Mouse (Mus musculus): ENCODE results near the gene Cygb. TPM values are rescaled to one million over a fixed set of nuclear protein-coding genes. Genes with fewer than 3 reads are reported as not detected.

Cygb gene
- polyA plus RNA-seq, 1 experiment from 2014 or later: 2.1 TPM

GRCm38 (mm10) chr11:116652330-116653098 lies 1.6 kb downstream of the Cygb start:
- Histone ChIP-seq H3K9ac (ENCODE audit: low read length) (no peak overlapping the region), H3K36me3 (ENCODE audit: control insufficient read depth, insufficient read depth, low read length) (no peaks in the 10 kb centered on the region), H3K9me3 (ENCODE audit: control insufficient read depth, low read length) (no peaks in the 10 kb centered on the region), H3K27ac (ENCODE audit: low read depth, low read length) (no peak overlapping the region), H3K4me3 (ENCODE audit: low read depth, low read length) (no peak overlapping the region), H3K4me1 (ENCODE audit: control insufficient read depth, insufficient read depth, low read length) (peaks cover 21% of the 10 kb centered on the region), H3K4me2 (no peak overlapping the region), H3K27me3 (ENCODE audit: control insufficient read depth, insufficient read depth, low read length) (peaks cover 39% of the 10 kb centered on the region)
- no peak for DNase-seq (ENCODE audit: low spot score, missing footprints)
- ATAC-seq (ENCODE audit: low FRiP score): no peak
- WGBS: 58% methylated on average over 25 of the region's 25 CpGs

- no peak for DNase-seq (ENCODE audit: low spot score, missing footprints)
- H3K9me3 ChIP-seq (ENCODE audit: control insufficient read depth, low read length): no peaks in the 10 kb centered on the region
- no peaks in the 10 kb centered on the region for H3K36me3 ChIP-seq (ENCODE audit: control insufficient read depth, insufficient read depth, low read length)
- no peak for ATAC-seq (ENCODE audit: low FRiP score)
- no peak overlapping the region for H3K27ac ChIP-seq (ENCODE audit: low read depth, low read length)
- H3K4me2 ChIP-seq: no peak overlapping the region
- WGBS: 87% methylated on average over 8 of the region's 8 CpGs
- H3K9ac ChIP-seq (ENCODE audit: low read length): no peak overlapping the region
- H3K27me3 ChIP-seq (ENCODE audit: control insufficient read depth, insufficient read depth, low read length): peaks cover 39% of the 10 kb centered on the region
- peaks cover 14% of the 10 kb centered on the region for H3K4me1 ChIP-seq (ENCODE audit: control insufficient read depth, insufficient read depth, low read length)
- no peak overlapping the region for H3K4me3 ChIP-seq (ENCODE audit: low read depth, low read length)
These were observed 2.8 kb downstream of the Cygb start for GRCm38 (mm10) chr11:116651339-116651738.

- WGBS: 84% methylated on average over 8 of the region's 8 CpGs
- no peaks in the 10 kb centered on the region for H3K9me3 ChIP-seq (ENCODE audit: control insufficient read depth, low read length)
- DNase-seq (ENCODE audit: low spot score, missing footprints) (no peak), ATAC-seq (ENCODE audit: low FRiP score) (no peak)
- peaks cover 39% of the 10 kb centered on the region for H3K27me3 ChIP-seq (ENCODE audit: control insufficient read depth, insufficient read depth, low read length)
- no peak overlapping the region for H3K4me2 ChIP-seq
- no peak overlapping the region for H3K4me3 ChIP-seq (ENCODE audit: low read depth, low read length)
- no peaks in the 10 kb centered on the region for H3K36me3 ChIP-seq (ENCODE audit: control insufficient read depth, insufficient read depth, low read length)
- H3K27ac ChIP-seq (ENCODE audit: low read depth, low read length): no peak overlapping the region
- peaks cover 14% of the 10 kb centered on the region for H3K4me1 ChIP-seq (ENCODE audit: control insufficient read depth, insufficient read depth, low read length)
- H3K9ac ChIP-seq (ENCODE audit: low read length): no peak overlapping the region
These were observed 3.3 kb downstream of the Cygb start for GRCm38 (mm10) chr11:116650811-116651210.

- no peaks in the 10 kb centered on the region for H3K9me3 ChIP-seq (ENCODE audit: control insufficient read depth, low read length)
- no peak overlapping the region for H3K9ac ChIP-seq (ENCODE audit: low read length)
- no peak overlapping the region for H3K4me2 ChIP-seq
- WGBS: 91% methylated on average over 13 of the region's 13 CpGs
- peaks cover 37% of the 10 kb centered on the region for H3K27me3 ChIP-seq (ENCODE audit: control insufficient read depth, insufficient read depth, low read length)
- peaks cover 14% of the 10 kb centered on the region for H3K4me1 ChIP-seq (ENCODE audit: control insufficient read depth, insufficient read depth, low read length)
- ATAC-seq (ENCODE audit: low FRiP score) (no peak), DNase-seq (ENCODE audit: low spot score, missing footprints) (no peak)
- no peak overlapping the region for H3K27ac ChIP-seq (ENCODE audit: low read depth, low read length)
- H3K36me3 ChIP-seq (ENCODE audit: control insufficient read depth, insufficient read depth, low read length): no peaks in the 10 kb centered on the region
- no peak overlapping the region for H3K4me3 ChIP-seq (ENCODE audit: low read depth, low read length)
These were observed 4.3 kb downstream of the Cygb start for GRCm38 (mm10) chr11:116649711-116650337.

- peaks cover 13% of the 10 kb centered on the region for H3K4me1 ChIP-seq (ENCODE audit: control insufficient read depth, insufficient read depth, low read length)
These were observed 5.1 kb downstream of the Cygb start for GRCm38 (mm10) chr11:116648976-116649375.

GRCm38 (mm10) chr11:116648213-116648921 lies 5.7 kb downstream of the Cygb start:
- 57% methylated on average over 18 of the region's 18 CpGs for WGBS
- Histone ChIP-seq H3K27me3 (ENCODE audit: control insufficient read depth, insufficient read depth, low read length) (peaks cover 23% of the 10 kb centered on the region), H3K4me2 (no peak overlapping the region), H3K9ac (ENCODE audit: low read length) (no peak overlapping the region), H3K4me1 (ENCODE audit: control insufficient read depth, insufficient read depth, low read length) (peaks cover 14% of the 10 kb centered on the region), H3K36me3 (ENCODE audit: control insufficient read depth, insufficient read depth, low read length) (no peaks in the 10 kb centered on the region), H3K27ac (ENCODE audit: low read depth, low read length) (no peak overlapping the region), H3K4me3 (ENCODE audit: low read depth, low read length) (no peak overlapping the region), H3K9me3 (ENCODE audit: control insufficient read depth, low read length) (no peaks in the 10 kb centered on the region)
- no peak for ATAC-seq (ENCODE audit: low FRiP score)
- DNase-seq (ENCODE audit: low spot score, missing footprints): no peak

More at GRCm38 (mm10) chr11:116648976-116649375, 5.1 kb downstream of the Cygb start:
- H3K4me2 ChIP-seq: no peak overlapping the region
- H3K9ac ChIP-seq (ENCODE audit: low read length): no peak overlapping the region
- DNase-seq (ENCODE audit: low spot score, missing footprints) (no peak), ATAC-seq (ENCODE audit: low FRiP score) (no peak)
- no peak overlapping the region for H3K27ac ChIP-seq (ENCODE audit: low read depth, low read length)
- no peaks in the 10 kb centered on the region for H3K36me3 ChIP-seq (ENCODE audit: control insufficient read depth, insufficient read depth, low read length)
- no peak overlapping the region for H3K4me3 ChIP-seq (ENCODE audit: low read depth, low read length)
- H3K27me3 ChIP-seq (ENCODE audit: control insufficient read depth, insufficient read depth, low read length): peaks cover 29% of the 10 kb centered on the region
- 75% methylated on average over 10 of the region's 10 CpGs for WGBS
- no peaks in the 10 kb centered on the region for H3K9me3 ChIP-seq (ENCODE audit: control insufficient read depth, low read length)

- Histone ChIP-seq H3K9ac (ENCODE audit: low read length) (no peak overlapping the region), H3K36me3 (ENCODE audit: control insufficient read depth, insufficient read depth, low read length) (no peaks in the 10 kb centered on the region), H3K27ac (ENCODE audit: low read depth, low read length) (no peak overlapping the region), H3K27me3 (ENCODE audit: control insufficient read depth, insufficient read depth, low read length) (peaks cover 15% of the 10 kb centered on the region), H3K4me3 (ENCODE audit: low read depth, low read length) (no peak overlapping the region), H3K9me3 (ENCODE audit: control insufficient read depth, low read length) (no peaks in the 10 kb centered on the region), H3K4me1 (ENCODE audit: control insufficient read depth, insufficient read depth, low read length) (peaks cover 11% of the 10 kb centered on the region), H3K4me2 (no peak overlapping the region)
- 58% methylated on average over 11 of the region's 11 CpGs for WGBS
- ATAC-seq (ENCODE audit: low FRiP score) (no peak), DNase-seq (ENCODE audit: low spot score, missing footprints) (no peak)
These were observed 6.6 kb downstream of the Cygb start for GRCm38 (mm10) chr11:116647340-116647991.

- DNase-seq (ENCODE audit: low spot score, missing footprints) (no peak), ATAC-seq (ENCODE audit: low FRiP score) (no peak)
- peaks cover 11% of the 10 kb centered on the region for H3K4me1 ChIP-seq (ENCODE audit: control insufficient read depth, insufficient read depth, low read length)
- peaks cover 8% of the 10 kb centered on the region for H3K27me3 ChIP-seq (ENCODE audit: control insufficient read depth, insufficient read depth, low read length)
- H3K9ac ChIP-seq (ENCODE audit: low read length): no peak overlapping the region
- no peaks in the 10 kb centered on the region for H3K9me3 ChIP-seq (ENCODE audit: control insufficient read depth, low read length)
- WGBS: 88% methylated on average over 7 of the region's 7 CpGs
- H3K4me3 ChIP-seq (ENCODE audit: low read depth, low read length): no peak overlapping the region
- H3K4me2 ChIP-seq: no peak overlapping the region
- no peak overlapping the region for H3K27ac ChIP-seq (ENCODE audit: low read depth, low read length)
- H3K36me3 ChIP-seq (ENCODE audit: control insufficient read depth, insufficient read depth, low read length): no peaks in the 10 kb centered on the region
These were observed 7.3 kb downstream of the Cygb start for GRCm38 (mm10) chr11:116646771-116647170.

Measured in midbrain, embryonic 11.5 days (tissue).